Mouse (Mus musculus) adrenal gland, postnatal 4 days (tissue): ENCODE results near the gene Zfp941. TPM values are rescaled to one million over a fixed set of nuclear protein-coding genes. Genes with fewer than 3 reads are reported as not detected.

Source experiments
- DNase-seq, 2 experiments: peaks; one replicate each; pipeline ENCODE4 v3.0.0; 2021 to 2022; ENCODE audit warnings: low spot score in 2 of 2, mixed read lengths in 2 of 2
- total RNA-seq, 2 experiments: library from RNA; stranded (reverse); gene quantifications; 2 replicates each; pipeline ENCODE4 v1.2.3; 2021

Gene Zfp941
- total RNA-seq, 2 experiments from 2014 or later, result 5.1 to 5.4 TPM

DNA sequence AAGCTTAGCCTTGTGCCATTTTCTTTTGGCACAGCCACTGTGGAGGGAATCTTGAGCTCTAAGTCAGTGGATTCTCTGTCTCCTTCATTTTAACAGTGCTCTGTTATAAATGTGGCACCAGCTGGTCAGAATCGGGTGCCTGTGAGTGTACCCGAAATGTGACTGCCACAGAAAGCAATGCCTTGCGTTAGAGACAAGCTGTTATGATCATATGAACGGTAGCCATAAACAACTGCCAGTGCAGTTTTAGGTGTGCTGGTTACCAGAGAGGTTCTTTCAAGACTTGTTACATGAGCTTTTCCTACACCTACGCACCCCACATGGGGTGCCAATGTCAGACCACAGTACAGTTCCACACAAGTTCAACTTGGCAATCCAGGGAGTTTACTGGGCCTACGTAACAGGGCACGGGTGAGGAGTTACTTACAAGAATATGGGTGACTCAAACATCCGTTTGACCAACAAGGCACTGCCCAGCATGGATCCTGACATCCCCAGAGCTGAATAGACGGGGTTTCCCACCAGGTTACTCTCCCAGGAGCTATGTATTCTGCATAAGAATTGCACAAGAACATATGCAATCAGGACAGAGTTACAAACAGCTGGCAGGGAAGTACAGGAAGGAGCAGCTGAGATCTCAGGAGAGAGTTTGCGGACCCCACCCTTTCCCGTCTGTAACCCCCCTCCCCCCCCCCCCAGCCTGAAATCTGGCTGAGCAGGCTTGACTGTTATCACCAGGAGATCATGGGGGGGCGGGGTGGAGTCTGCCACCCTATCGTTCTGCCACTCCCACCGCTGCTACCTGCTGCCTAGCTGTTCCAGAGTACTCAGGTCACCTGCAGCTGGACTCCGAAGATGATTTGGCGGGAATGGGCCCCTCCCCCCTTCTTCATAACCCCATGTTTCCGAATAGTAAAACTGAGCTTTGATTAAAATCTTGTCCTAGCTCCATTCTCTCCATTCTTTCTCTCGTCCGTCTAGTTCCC, 19.1 kb upstream of the Zfp941 start:
- DNase-seq, result no peak

DNA sequence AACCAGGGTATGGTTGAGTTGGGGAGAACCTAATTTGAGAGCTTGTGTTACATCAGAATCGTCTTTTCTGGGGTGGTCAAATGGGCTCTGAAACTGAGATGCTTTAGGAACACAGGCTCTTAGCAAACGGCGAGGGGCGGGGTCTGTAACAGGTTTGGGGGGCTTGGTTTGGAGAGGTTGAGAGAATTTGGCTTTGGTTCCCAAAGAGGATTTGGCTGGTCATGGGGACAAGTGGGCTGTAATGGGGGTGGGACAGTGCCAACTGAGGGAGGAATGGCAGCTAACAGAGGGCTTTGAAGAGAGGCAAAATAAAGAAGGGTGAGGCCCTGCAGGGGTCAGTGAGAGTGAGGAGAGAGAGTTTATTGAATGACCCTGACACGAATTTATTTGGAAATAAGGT, 17.6 kb upstream of the Zfp941 start:
- no peak for DNase-seq

DNA sequence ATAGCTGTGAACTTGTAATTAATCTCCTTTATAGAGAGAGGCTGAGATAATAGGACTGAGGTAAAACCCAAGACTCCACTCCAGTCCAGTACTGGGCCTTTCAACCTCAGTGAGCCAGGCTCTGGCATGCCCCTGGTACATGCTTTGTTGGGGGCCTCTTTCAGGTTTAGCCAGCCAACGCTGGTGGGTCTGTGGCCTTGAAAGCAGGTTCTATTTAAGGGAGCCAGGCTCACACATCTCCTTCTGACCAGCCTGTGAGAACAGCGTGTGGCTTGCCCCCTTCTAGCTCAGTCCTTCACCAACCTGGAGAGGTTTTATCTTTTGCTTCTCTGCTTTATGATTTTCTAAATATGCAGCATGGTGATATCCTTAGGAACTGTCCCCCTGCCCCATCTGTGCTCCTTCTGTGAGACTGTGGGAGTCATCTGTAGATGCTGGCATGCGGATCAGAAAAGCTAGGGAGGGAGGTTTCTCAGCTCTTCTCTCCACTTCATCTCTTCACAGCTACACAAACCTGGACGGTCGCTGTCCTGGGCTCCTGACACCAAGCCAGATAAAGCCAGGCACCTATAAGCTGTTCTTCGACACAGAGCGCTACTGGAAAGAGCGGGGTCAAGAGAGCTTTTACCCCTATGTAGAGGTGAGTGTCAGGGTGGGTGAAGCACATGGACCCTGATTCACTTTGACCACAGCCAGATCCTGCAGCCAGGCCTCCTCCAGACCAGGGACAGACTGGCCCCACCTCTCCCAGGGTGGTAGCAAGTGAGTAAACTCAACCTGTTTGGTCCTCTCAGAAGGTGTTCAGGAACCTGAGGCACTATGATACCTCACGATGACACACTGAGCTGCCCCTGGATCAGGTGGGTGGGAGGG, 14.5 kb upstream of the Zfp941 start:
- no peak for DNase-seq

DNA sequence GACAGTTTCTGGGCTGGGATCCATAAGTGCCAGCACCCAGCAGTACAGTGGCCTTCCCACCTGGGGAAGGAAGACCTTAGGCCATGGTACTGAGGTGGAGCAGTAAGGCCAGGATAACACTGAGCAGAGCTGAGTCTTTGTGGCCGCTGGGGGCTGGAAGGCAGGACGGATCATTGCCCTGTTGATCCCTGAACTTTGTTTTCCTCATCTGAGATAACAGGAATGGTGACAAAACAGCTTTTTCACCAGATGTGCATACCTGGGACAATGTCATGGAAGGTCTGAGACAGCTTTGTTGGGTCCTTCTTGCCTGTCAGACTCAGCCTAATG, 13.7 kb upstream of the Zfp941 start:
- no peak for DNase-seq

DNA sequence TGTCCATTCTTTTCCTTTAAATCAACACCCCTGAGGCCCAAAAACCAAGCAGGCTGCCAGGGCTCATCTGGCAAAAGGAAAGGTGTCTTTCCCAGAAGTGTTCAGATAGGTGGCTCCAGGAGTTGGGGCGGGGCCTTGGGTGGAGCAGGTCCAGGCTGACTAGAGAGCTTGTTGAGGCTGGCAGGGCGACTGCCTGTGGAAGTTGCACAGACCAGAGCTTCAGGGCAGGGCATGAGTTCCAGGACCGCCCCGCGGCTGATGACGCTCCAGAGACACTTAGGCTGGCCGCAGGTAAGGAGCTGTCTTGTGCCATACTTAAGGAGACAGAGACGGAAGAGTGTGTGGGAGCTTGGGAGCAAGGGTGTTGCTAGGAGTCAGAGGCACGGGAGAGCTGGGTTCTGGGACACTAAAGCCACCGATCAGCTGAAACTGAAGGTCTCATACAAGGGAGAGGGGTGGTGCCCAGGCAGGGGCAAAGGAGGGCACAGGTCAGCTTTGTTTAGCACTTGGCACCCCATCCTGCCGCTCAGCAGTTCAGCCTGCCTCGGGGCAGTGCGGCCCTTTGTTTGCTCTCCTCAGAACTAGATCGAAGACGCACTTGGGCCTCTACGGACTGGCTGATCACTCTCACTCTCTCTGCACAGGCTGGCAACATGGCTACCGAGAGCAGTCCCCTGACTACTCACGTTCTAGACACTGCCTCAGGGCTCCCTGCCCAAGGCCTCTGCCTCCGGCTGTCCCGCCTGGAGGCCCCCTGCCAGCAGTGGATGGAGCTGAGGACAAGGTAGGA, 13.2 kb upstream of the Zfp941 start, which contains the start of gene Urah:
Gene Urah (plus strand): TSS at position 51 of the 790 bp plus-strand sequence.
- no peak for DNase-seq

DNA sequence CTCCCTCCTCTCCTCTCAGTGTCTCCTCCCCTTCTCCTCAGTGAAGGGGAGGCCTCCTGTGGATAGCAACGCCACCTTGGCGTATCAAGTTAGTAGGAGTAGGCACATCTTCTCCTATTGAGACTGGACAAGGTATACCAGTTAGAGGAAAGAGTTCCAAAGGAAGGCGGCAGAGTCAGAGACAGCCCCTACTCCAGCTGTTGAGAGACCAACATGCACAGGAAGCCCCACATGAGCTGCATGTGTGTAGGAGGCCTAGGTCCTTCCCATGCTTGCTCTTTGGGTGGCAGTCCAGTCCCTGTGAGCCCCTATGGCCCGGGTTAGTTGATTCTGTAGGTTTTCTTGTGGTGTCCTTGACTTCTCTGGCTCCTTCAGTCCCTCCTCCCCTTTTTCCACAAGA, 11.4 kb upstream of the Zfp941 start:
- DNase-seq, result no peak

DNA sequence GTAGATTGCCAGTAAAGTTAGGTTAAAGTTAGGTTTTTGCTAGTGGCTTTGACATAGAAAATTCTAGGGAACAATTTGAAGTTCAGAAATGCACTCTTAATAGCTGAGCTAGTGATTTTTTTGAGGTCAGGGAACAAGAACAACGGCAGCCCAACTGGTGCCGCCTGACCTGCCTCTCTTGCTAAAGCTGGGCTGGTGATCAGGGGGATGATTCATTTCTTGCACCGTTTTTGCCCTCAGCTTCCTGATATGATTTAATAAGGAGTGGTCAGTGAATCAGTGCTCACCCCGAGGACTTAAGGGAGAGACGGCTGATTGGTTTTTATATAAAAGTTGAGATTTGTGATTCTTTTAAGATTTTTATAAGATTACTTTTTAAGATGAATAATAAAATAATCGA, 9.5 kb upstream of the Zfp941 start:
- DNase-seq, result no peak

DNA sequence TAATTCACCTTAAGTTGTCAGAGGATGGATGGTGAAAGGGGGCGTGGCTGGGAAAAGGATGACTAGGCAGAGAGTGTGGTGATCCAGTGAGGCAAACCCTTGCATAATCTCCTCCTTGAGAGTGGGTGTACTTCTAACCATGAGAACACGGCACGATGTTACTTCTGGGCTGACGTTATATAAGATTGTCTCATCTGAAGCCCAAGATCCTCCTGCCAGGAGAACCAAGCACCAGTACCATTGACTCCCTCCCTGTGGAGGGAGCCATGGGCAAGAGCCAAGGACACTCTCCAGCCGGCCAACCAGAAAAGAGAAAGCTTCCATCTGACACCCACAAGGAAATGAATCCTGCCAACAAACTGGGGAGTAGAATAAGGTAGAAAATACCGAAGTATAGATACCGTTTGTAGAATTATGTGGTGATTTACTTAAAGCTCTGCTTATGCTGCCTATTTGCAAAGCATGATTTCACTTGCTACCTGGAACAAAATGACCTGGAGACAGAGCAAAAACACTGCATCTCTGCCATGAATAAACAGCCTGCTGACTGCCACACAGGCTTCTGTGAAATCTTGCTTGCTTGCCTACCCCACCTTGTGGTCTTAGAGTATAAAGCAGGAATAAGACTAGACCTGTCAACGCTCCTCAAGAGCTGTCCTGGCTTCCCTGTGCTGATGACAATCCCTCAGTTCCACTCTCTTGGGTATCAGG, 6.3 kb upstream of the Zfp941 start:
- DNase-seq, result no peak

DNA sequence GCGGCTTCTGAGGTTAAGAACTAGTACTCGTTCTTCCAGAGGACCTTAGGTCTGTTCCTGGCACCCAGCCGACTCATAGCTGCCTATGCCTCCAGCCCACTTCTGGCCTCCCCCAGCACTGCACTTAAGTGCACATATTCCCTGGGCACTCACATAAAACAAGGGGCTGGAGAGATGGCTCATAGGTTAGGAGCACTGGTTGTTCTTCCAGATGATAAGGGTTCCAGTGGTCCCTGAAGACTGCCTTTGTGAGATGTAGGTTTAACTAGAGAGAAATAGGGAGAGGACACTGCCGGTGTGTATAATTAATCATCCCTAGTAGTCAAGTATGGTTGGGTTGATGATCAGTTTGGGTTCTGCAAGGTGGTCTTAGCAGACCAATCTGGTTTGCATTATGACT, 753 bp upstream of the Zfp941 start:
- no peak for DNase-seq

DNA sequence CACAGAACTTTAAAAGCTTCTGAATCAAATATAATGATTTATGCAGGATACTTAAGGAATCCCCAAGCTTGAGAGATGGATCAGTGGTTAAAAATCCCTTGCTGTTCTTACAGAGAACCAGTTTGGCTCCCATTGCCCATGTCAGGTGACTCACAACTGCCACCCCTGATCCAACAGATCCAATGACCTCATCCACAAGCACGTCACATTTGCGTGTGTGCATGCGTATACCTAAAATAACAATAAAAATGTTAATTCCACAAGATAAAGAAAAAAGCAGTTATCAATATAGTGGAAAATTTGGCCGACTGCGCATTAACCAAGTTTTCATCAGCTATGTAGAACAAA, 699 bp downstream of the Zfp941 start:
- no peak for DNase-seq

DNA sequence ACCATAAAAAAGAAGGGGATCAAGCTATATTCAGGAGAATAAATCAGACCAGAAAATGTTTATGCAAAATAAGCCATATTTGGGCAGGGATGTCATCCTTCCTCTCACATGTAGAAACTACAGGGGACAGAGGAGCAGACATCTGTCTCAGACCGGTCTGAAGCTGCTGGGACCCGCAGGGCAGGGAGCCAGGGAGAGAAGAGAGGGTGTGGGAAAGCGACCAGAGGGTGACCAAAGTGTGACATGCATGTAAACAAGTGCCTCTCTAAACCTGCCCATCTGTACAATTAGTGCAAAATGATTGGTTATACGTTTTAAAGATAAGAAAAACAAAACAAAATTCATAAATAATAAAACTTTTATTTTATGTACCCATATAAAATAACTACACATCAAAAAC, 1.8 kb downstream of the Zfp941 start:
- no peak for DNase-seq

DNA sequence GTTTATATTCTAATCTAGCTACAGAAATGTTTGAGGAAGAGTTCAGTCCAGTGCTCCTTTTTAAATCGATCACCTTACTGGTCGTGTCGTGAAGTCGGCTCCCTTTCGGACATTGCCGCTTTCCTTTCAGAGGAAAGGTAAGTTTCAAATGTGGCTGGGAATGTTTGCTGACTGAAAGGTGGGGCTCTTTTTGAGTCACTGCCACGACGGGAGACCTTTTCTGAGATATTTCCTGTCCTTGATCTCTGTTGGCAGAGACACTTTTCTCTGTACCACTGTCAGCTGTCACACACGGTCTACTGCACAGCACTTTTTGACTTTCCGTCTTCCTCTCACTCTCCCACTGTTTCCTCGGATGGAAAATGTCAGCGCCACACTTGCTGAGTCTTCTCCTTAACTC, 9.1 kb downstream of the Zfp941 start:
- DNase-seq, result no peak

DNA sequence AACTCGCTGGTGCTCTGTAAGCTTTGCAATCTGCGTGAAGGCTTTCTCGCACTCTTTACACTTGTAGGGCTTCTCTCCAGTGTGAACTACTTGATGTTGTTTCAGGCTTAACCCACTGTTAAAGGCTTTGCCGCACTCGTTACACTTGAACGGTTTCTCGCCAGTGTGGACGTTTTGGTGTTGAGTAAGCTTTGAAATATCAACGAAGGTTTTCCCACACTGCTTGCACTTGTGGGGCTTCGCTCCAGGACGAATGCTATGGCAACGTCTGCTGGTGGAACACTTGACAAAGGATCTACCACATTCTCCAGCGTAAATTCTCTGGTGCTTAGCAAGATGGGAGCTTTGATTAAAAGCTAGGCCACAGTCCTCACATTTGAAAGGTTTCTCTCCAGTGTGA, 10.3 kb downstream of the Zfp941 start:
- no peak for DNase-seq

DNA sequence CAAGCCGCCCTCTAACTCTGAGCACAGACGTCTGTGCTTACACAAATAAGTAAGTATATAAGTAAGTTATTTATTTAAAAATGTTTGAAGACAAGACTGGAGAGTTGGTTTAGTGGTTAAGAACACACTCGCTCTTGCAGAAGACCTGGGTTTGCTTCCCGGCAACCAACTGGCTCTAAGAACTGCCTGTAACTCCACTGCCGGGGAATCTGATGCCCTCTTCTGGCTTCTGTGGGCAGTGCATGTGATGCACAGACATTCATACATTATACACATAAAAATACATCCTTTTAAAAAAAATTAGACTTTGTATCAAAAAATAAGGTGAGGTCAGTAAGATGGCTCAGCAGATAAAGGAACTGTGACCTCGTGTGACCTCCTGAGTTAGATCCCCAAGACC, 11.5 kb downstream of the Zfp941 start:
- no peak for DNase-seq

DNA sequence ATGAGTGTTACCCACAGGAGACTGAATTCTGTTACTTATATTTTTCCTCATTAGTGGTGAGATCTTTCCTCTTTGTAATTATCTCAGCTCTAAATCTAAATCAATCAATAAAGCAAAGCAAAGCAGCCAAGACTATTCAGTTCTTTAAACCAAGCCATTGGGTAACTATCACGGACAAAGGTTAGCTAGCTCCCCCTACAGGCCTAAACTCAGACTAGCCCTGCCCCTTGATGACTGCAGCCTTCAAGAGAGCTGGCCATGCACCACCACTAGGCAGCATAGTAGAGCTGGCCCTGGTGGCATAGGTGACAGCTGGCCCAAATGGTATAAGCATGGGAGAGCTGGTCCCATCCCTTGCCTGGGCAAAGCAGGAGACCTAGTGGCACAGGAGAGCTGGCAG, 16.3 kb downstream of the Zfp941 start:
- peak in 1 of 2 experiments; percentile 22 for DNase-seq

DNA sequence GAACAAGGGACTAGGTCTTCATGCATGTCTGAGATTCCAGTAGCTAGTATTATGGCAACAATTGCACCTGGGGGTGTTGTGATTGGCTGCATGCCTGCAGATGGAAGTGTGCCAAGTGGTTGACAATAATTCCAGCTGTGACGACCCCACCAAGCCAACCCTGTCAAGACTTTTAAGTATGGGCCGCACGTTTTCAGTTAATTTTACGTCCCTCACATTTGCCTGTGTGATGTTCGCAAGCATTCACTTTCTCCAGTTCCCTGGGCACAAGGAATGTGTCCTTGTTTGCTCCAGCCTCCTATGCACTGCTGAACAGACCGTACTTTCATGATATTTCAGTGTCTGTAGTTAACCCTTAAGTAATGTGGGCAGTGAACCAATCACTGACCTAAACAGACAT, 19.3 kb downstream of the Zfp941 start:
- DNase-seq, result no peak

DNA sequence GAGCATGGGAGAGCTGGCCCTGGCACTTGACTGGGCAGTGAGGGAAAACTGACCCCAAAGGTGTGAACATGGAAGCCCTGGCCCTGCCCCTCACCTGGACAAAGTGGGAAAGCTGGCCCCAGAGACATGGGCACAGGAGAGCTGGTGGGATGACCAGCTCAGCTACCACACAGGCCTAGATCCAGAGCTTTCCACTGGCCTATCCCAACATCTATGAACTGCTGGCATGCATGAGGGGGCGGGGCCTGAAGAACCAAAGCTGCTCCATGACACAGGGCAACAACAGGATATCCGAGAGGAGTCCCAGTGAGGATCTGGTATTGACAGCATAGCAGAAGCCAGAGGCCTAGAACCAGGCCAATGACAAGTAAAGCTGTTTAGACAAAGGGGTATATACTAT, 23.8 kb downstream of the Zfp941 start:
- DNase-seq, result no peak

DNA sequence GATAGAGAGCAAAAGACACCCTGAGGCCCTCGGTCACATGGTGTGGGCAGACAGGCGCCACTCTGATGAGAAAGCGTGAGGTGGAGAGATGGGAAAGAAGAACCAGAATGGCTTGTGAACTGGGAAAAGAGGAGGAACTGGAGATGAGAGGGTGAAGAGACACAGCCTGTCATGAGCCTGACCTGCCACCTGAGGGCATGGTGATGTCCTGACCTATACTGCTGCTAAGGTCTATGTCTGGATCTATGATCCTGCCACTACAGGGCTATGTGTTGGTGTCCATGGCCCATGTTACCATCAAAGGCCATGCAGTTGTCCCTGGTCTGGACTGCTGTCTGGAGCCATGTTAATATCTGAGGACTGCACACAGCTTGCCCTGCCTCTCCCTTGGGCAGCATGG, 24.4 kb downstream of the Zfp941 start:
- DNase-seq, result no peak

DNA sequence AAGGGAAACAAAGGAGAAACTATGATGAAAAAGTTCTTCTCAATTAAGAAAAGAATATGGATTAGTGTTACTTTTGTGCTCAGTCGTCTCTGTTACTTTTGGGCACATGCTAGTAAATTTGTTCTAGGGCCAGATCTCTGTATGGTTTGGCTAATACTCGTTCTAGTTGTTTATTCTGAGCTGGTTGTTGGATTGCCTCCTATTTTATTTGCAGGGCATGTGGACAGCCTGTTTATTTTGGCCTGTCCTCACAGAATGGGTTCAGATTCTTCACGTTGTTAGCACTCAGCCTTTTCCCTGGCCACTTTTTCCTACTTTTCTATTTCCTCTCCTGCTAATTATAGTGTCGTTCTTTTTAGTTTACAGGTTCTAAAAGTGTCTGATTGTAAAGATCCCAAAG, 28.4 kb downstream of the Zfp941 start:
- DNase-seq, result no peak

DNA sequence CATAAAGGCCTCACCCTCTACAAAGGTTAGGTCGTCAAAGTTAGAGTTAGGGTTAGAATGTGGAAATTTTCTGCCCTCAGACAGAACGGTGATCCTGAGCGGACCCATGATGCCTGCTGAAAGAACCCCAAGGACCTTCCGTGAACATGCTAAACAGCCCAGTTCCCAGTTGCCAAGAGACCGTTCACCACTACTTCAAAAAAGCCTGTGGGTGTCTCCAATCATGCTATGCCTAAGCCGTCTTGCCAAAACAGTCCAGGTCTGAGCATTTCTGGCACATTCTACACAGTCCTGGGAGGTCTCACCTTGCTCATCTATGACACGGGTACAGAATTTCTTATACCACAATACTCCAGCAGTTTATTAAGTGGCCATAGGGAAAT, 33.9 kb downstream of the Zfp941 start:
- no peak for DNase-seq
